ENCODE assay signal across 19 mouse cellular contexts in genomic region chr1:106231345-106231744, GRCm38 (mm10). TPM values are rescaled to one million over a fixed set of nuclear protein-coding genes. Genes with fewer than 3 reads are reported as not detected.
DNase-seq lines count a peak whose midpoint lies in the region; ATAC-seq and TF ChIP-seq lines count a peak whose summit lies in the region.
"Had no signal": no experiment of that assay in that cellular context is flagged by ENCODE, and none has a peak within 500 bp of the region (broad histone marks: within the 10 kb centered on the region; RNA-seq: fewer than 3 reads in every experiment).

No protein-coding gene starts in this region.

- ATAC-seq in megakaryocyte, adult 5-6 weeks (ENCODE audit: poor library complexity, severe bottlenecking): peak; percentile 88
- ATAC-seq: Patski had no signal

- H3K4me3 ChIP-seq in layer of hippocampus, adult 2 months: no peak overlapping the region
- no peak overlapping the region for H3K4me3 ChIP-seq in brown adipose tissue, adult 24 weeks (ENCODE audit: insufficient read depth, low read depth, low read length)
- H3K4me3 ChIP-seq in kidney, adult 2 months (ENCODE audit: insufficient read depth, low read depth, low read length): no peak overlapping the region
- H3K4me3 ChIP-seq: embryonic facial prominence, embryonic 10.5 days; forebrain, embryonic 12.5 days; hindbrain, embryonic 12.5 days; midbrain, embryonic 13.5 days; myocyte had no signal

- no peak for TF ChIP-seq POLR2A in kidney, adult 2 months (IDR thresholded peaks at IDR 0.05; ENCODE audit: low read depth, low read length)

- no peak for TF ChIP-seq CTCF in layer of hippocampus, adult 2 months (conservative IDR thresholded peaks at IDR 0.05)
- no peak for TF ChIP-seq CTCF in kidney, adult 2 months (conservative IDR thresholded peaks at IDR 0.05; ENCODE audit: insufficient read depth, insufficient read length, low read depth, low read length)

- no peaks in the 10 kb centered on the region for H3K27me3 ChIP-seq in kidney, adult 2 months (replicated peaks; ENCODE audit: control insufficient read depth, insufficient read depth, low read length)
- H3K27me3 ChIP-seq: forebrain, embryonic 12.5 days; hindbrain, embryonic 12.5 days; midbrain, embryonic 13.5 days; Patski had no signal

- no peak for DNase-seq in layer of hippocampus, adult 2 months (ENCODE audit: low spot score in 2 of 2)
- DNase-seq in layer of hippocampus, adult 18-20 months (ENCODE audit: low spot score in 2 of 2): no peak
- peak; percentile 5 to 7 for DNase-seq in B cell, adult 2 months
- no peak for DNase-seq in adrenal gland, postnatal 14 days
- DNase-seq in ovary, postnatal 36 days (ENCODE audit: low spot score): no peak
- no peak for DNase-seq in kidney, adult 2 months
- DNase-seq: adrenal gland, adult 8-10 months; gastrocnemius, postnatal 14 days; kidney, adult 9 months had no signal

- peak overlapping the region; percentile 79 for H3K27ac ChIP-seq in layer of hippocampus, adult 2 months
- H3K27ac ChIP-seq in brown adipose tissue, adult 24 weeks (replicated peaks; ENCODE audit: low read depth, low read length): peak overlapping the region; percentile 31; the same call in 1 of the 2 replicates
- no peak overlapping the region for H3K27ac ChIP-seq in kidney, adult 2 months (ENCODE audit: insufficient read depth, low read depth, low read length)
- H3K27ac ChIP-seq: embryonic facial prominence, embryonic 10.5 days; forebrain, embryonic 12.5 days; hindbrain, embryonic 12.5 days; liver, embryonic 14.5 days; midbrain, embryonic 13.5 days; stomach, postnatal 0 days had no signal

- H3K4me1 ChIP-seq in brown adipose tissue, adult 24 weeks (ENCODE audit: control insufficient read depth, insufficient read depth, insufficient read length, low read length): peaks cover 17% of the 10 kb centered on the region
- peaks cover 13% of the 10 kb centered on the region for H3K4me1 ChIP-seq in kidney, adult 2 months (ENCODE audit: control insufficient read depth, insufficient read depth, low read length)
- H3K4me1 ChIP-seq: embryonic facial prominence, embryonic 10.5 days; forebrain, embryonic 12.5 days; hindbrain, embryonic 12.5 days had no signal

- H3K36me3 ChIP-seq in kidney, adult 2 months (ENCODE audit: control insufficient read depth, insufficient read depth, low read length): no peaks in the 10 kb centered on the region
- H3K36me3 ChIP-seq: embryonic facial prominence, embryonic 10.5 days; forebrain, embryonic 12.5 days; hindbrain, embryonic 12.5 days; midbrain, embryonic 13.5 days had no signal

- 93% methylated on average over 5 of the region's 5 CpGs for WGBS in kidney, adult 2 months

RNA-seq across cellular contexts. Expression of gene Phlpp1, which starts 59.8 kb away (rescaled TPM):
- 10 to 100 TPM; 82.6 to 87.3 TPM for total RNA-seq in layer of hippocampus, adult 2 months (2021)
- total RNA-seq in layer of hippocampus, adult 18-20 months (2021): 10 to 100 TPM; 88.3 to 97.0 TPM
- polyA plus RNA-seq in brown adipose tissue, adult 24 weeks (2012; ENCODE audit: insufficient read depth, insufficient read length, missing spikeins): 5.9 and 7.5 TPM in 2 replicates
- total RNA-seq in megakaryocyte, adult 5-6 weeks (2015): 1.8 and 2.6 TPM in 2 replicates
- total RNA-seq in megakaryocyte, adult 5-6 weeks (2017): 2.7 and 3.8 TPM in 2 replicates
- 19.3 and 19.4 TPM in 2 replicates for total RNA-seq in adrenal gland, postnatal 14 days (2021)
- 10.2 and 12.0 TPM in 2 replicates for polyA plus RNA-seq in kidney, adult 2 months (2012; rRNA removed)

Comparison
In these comparisons a context has a peak if more than half of its experiments do, and no peak if none do; other contexts are left out.
1. DNase-seq: peak in B cell, adult 2 months (2 of 2); none in layer of hippocampus, adult 2 months (0 of 2), layer of hippocampus, adult 18-20 months (0 of 2), adrenal gland, postnatal 14 days (single experiment), ovary, postnatal 36 days (single experiment) and kidney, adult 2 months (single experiment).